Mouse (Mus musculus) c-Kit-positive CD71-positive TER-119-positive erythroid progenitor cells, embryonic 14.5 days (primary cell): ENCODE measurements around the gene Reep1.
A peak's percentile ranks its signal among the peaks of the same experiment; 100 is the strongest.

Source experiments
- DNase-seq: peaks from one replicate; pipeline ENCODE4 v3.0.0-alpha.2; 2013; ENCODE audit warnings: low spot score

Gene Reep1

GRCm38 (mm10) chr6:71738611-71739010, 31.2 kb downstream of the Reep1 start:
- DNase-seq = no peak

DNA sequence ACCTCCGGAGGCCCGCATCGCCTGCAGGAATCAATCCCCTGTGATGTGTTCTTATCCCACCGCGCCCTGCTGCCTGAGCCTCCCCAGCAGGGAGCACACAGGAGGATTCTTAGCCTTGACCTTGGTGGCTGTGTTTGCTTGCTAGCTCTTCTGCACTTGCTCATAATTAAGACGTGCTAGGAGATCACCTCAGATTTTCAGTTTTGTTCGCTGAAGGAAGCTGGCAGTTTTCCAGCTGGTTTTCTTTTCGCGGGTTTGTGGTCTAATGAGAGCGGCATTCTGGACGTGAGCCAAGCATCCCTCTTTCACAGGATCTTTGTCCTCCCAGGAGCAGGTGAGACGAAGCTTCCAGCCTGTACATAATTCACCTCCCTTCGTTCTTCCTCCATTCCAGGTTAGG, 33.6 kb downstream of the Reep1 start:
- no peak for DNase-seq

DNA sequence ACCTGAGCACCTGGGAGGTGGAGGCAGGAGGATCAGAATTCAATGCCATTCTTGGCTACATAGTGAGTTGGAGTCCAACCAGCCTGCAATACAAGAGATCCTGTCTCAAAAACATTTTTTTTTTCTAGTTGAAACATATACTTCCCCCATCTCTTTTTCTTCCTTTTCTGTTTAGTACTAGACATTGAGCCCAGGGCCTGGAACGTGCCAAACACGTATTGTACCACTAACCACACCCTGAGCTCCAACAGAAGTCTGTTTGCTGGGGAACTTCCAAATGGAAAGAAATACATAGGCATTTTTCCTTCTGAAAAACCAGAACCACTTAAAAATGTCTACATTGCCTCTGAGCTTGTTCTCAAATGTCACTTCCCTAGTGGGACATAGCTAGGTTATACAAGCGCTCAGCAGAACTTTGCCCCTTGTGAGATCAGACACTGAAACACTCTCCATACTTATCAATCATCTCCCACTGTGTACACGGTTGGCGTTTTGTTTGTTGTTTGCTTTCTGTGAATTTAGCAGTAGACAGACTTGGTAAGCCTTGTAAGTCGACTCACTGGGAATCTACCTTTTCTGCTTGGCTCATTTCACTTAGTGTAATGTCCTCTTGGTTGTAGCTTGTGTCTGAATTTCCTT, 34.8 kb downstream of the Reep1 start:
- no peak for DNase-seq

GRCm38 (mm10) chr6:71744934-71745333, 37.6 kb downstream of the Reep1 start:
- DNase-seq = no peak

DNA sequence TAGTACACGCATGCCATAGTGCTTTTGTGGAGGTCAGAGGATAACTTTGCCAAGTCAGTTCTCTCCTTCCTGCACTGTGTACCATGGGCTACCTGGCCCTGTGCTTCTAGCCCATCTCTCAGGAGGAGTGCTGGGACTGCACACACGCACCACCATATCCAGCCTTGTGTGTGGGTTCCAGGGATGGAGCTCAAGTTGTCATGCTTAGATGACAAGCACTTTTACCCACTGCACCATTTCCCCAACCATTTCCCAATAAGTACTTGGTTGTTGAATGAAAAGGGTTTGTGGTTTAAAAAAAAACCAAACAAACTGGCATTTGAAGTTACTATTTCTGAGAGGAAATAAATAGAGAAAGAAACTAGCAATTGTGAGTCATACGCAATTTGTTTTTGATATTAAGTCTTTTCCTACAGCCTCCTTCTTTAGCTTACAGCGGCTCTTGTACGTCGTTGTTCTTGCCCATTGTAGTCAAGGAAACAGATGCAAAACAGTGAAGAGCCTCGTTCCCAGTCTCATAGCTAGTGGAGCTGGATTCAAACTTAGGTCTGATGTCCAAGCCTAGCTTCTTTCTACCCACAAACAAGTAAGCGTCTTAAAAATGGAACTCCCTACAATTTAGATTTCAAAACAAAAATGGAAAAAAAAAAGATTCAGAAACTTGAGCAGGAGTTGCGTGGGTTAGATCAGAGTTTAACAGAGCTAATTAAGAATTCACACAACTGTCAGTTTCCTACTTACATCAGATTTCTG, 38.3 kb downstream of the Reep1 start:
- no peak for DNase-seq

DNA sequence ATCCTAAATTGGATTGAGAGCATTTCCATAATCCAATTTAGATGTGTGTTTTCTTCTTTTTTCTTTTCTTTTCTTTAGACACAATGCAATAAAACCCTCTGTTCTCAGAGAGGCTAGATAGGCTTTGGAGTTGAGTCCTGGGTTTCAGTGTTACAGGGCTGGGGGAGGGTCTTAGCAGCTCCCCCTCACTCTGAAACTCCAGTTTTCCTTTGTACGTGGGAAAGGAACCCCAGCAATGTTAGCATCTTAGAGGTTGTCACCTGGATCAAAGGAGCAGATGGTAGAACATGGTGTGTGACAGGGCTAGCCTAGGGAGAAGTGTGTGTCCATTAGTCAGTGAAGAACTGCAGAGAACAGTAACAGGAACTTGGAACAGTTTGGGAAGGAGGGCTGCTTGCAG, 38.9 kb downstream of the Reep1 start:
- no peak for DNase-seq

- no peak for DNase-seq
These were observed 39.5 kb downstream of the Reep1 start for GRCm38 (mm10) chr6:71746846-71747245.

DNA sequence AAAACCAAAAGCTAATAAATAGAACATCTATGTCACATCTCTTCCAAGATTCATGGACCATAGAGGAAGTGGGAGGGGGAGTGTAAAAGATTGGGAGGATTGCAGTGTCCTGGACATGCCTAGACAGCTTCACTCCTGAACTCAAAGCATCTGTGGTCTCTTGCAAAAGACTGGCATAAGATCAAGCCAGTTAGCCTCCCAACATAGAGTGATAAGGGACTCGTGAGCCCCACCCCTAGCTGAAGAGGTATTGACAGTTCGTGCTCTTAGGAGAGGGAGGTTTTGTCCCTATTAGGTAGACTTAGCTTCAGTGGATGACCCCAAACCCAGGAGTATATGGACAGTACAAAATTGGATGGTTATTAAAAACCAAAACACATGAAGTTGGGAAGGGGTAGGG, 44.2 kb downstream of the Reep1 start:
- peak; percentile 10 for DNase-seq

DNA sequence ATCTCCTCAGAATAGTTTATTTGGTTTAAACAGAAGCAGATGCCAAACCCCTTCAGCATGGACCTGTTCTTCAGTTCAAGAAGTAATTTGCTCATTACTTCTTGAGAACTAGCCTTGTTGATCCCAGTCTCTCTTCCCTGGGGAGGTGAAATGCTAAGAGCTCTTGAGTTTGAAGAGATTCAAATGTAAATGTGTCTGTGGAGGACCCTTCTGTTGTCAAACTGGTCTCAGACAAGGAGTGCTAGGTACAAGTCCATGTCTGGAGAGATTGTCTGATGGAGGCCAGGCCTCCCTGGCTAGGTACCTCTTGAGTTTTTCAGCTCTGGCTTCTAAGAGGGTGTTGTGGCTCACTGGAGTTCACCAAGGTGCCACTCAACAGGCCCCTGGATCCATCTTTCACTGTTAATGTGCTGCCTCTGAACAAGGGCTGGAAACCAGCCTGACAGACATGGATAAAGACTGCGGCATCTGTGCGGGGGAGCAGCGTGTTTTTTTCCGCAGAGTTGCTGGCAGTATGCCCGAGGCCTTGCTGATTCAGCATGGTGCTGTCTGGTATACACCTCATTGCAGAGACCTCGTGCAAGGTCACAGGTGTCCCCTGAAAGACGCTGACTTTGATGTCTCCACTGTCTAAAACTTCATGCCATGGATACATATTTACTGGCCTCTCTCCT, 45.6 kb downstream of the Reep1 start:
- DNase-seq = no peak

GRCm38 (mm10) chr6:71757039-71757894, 49.9 kb downstream of the Reep1 start:
- no peak for DNase-seq

DNA sequence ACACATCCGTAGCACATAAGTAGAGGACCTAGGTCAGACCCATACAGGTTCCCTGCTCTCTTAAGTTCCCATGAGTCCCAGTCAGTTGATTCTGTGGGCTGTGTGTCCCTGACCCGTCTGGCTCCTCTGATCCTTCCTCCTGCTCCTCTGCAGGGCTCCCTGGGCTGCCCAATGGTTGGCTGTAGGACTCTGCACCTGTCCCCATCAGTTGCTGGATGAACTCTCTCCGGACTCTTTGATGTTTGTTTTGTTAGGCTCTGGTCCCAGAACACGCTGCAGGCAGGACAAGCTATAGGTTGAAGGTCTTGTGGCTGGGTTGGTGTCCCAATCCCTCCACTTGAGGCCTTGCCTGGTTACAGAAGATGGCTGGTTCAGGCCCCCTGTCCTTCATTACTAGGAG, 51.4 kb downstream of the Reep1 start:
- DNase-seq = no peak

DNA sequence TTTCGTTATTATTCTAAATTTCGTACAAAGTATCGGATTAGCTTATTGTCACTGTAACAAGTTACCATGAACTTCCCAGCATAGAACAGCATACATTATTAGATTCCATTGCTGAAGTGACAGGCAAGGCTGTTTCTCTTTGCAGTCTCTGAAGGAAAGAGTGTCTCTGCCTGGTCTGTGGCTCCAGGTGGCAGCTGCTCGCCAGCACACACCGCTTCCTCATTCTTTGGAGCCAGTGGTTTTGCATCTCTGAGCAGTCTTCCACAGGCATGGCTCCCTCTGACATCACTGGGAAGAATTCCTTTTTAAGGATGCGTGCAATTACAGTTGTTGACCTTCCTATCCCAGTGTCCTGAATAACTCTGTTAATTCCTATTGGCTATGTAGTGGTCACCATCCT, 52.7 kb downstream of the Reep1 start:
- no peak for DNase-seq

DNA sequence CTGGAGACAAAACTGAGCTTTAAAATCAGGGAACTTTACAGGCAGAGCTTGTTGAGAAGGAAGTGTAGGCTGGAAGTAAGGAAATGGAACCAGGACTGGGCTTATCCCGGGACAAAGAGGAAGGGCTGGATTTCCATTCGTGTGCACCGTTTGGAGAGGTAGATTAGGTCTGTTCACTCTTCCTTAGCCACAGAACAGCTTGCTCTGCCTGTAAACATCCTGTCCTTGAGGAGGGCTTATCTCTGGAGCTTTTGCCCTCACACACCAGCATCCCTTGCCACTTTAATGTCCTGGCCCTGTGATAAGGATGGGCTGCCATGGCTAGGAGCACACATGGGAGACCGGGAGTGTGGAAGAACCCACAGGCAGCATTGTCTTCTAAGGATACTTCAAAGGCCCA, 60.4 kb downstream of the Reep1 start:
- DNase-seq = no peak

DNA sequence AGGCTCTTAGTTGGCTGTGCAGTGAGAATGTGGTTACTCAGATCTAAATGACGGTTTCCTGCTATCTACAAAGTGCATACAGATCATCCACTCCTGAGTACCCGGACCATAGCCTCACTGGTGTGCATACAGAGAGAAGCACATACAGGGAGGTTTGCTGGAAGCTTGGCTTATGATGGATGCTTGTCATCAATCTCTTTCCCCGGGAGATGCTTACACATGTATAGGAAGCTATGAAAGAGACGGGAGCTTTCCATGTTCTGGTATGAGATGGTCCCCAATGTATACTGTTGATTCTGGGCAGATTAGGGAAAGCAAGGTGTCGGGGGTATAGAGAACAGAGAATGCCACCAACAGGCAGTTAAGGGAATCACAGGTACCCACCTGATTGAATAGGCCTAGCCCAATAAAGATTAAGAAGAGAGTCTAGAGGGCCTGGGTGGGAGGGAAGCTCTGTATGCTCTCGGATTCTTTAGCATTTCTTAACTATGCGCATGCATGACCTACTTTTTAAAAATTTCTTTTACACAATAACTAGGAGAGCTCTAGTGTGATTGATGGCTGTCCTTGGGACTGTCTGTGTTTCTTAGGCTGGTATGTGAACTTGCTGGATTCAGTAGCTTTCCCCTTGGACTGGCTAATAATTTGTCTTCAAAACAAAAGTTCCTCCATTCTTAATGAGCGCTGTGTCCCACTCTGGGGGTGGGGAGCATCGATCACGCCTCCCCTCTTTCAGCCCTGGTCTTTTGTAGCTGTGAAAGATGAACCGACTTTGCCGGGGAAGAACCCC, 62.7 kb downstream of the Reep1 start:
- DNase-seq = no peak

DNA sequence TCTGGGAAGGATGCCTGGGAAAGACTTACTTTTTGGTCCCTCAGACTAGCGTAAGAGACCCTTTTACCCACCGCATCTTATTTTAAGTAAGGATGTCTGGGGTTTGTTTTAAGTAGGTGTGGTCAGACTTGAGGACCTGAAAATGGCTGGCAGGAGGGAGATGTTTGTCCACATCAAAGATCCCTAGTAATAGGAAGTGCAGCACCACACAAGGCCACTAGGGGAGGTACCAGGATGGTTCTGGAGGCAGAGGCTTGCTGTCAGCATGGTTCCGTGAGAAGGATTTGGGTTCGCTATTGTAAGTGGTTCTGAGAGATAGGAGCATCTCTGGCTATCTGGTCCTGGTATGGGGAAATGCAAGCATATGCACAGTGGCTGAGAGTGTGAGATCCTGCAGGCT, 63.5 kb downstream of the Reep1 start:
- DNase-seq = no peak

GRCm38 (mm10) chr6:71771282-71771681, 63.9 kb downstream of the Reep1 start:
- DNase-seq = no peak

DNA sequence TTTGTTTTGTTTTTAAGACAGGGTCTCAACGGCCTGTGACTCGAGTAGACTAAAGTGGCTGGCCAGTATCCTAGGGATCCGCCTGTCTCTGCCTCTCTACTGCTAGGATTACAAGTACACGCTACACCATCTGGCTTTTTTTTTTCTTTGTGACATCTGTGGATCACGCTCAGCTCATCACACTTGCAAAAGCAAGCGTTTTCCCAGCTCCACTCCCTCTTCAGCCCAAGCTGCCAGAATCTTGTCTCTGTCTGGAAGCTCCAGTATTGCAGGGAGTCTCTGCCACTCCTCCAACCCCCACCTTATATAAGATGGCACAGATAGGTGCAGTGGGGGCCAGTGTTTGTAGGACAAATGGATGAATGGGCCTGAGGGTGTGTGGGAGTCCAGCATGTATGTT, 64.8 kb downstream of the Reep1 start:
- DNase-seq = no peak

GRCm38 (mm10) chr6:71772636-71773208, 65.4 kb downstream of the Reep1 start:
- no peak for DNase-seq

DNA sequence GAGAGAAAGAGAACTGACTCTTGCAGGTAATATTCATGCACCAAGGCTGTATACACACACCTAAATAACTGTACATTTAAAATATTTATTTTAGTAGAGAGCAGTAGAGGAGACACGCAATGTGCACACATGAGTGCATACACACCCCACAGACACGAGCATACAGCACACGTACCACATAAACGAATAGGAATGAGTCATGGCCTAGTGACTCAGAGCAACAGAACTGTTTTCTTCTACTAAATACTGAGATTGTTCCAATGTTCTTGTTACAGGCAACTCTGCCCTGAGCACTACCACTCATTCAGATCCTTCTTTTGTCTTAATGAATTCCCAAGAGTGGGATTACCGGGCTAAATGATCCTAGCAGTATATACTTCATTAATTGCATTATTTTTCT, 70.7 kb downstream of the Reep1 start:
- no peak for DNase-seq

GRCm38 (mm10) chr6:71779831-71780230, 72.5 kb downstream of the Reep1 start:
- DNase-seq = no peak

DNA sequence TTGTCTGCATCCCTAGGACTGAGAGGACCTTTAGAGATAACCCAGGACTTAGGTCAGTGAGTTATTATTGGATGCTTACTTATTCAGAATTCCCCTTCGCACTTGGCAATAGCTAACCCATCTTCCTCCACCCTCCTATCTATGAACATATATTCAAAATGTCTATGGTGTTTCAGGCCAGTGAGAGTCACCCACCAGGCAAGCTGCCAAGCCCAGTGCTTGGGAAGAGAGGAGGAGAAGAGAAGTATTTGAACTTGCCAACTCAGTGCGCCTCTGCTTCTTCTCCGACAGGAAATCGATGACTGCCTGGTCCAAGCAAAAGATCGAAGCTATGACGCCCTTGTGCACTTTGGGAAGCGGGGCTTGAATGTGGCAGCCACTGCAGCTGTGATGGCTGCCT, 73.1 kb downstream of the Reep1 start:
- DNase-seq = no peak
